In genomic region chr12:54806131-54806530, GRCm38 (mm10) we compare ENCODE assay signal across 22 mouse cellular contexts. TPM values are rescaled to one million over a fixed set of nuclear protein-coding genes. Genes with fewer than 3 reads are reported as not detected.
A peak's percentile ranks its signal among the peaks of the same experiment; 100 is the strongest.
DNase-seq lines count a peak whose midpoint lies in the region; ATAC-seq and TF ChIP-seq lines count a peak whose summit lies in the region.
"Had no signal": no experiment of that assay in that cellular context is flagged by ENCODE, and none has a peak within 500 bp of the region (broad histone marks: within the 10 kb centered on the region; RNA-seq: fewer than 3 reads in every experiment).

No protein-coding gene starts in this region.

- no peak overlapping the region for H3K4me2 ChIP-seq in lung, postnatal 0 days (replicated peaks; ENCODE audit: low read depth, low read length)
- H3K4me2 ChIP-seq: embryonic facial prominence, embryonic 15.5 days; hindbrain, embryonic 14.5 days; liver, embryonic 13.5 days had no signal

- peak; percentile 67 for DNase-seq in kidney, adult 9 months
- no peak for DNase-seq in kidney, adult 11 months
- peak; percentile 36 for DNase-seq in lung, postnatal 0 days (ENCODE audit: low spot score)
- no peak for DNase-seq in lung, adult 18-20 months
- DNase-seq in heart, postnatal 14 days, result no peak
- no peak for DNase-seq in adrenal gland, adult 18-20 months (ENCODE audit: low spot score in 2 of 2)
- DNase-seq: B cell, adult 2 months; cerebellum, postnatal 10 days; embryo, embryonic 11 days; gastrocnemius, postnatal 10 days; heart, adult 2 months; left cerebral cortex, postnatal 4 days; liver, embryonic 13.5 days; lung, postnatal 4 days; midbrain, embryonic 14.5 days; spleen, adult 18-20 months; thymus, postnatal 25 days had no signal

- no peak for TF ChIP-seq EP300 in lung, postnatal 0 days (IDR thresholded peaks at IDR 0.05)

- H3K79me2 ChIP-seq in macrophage (ENCODE audit: inconsistent target), result no peaks in the 10 kb centered on the region

- H3K36me3 ChIP-seq in lung, postnatal 0 days (ENCODE audit: insufficient read depth, low read length), result no peaks in the 10 kb centered on the region
- H3K36me3 ChIP-seq in macrophage (ENCODE audit: inconsistent target), result no peaks in the 10 kb centered on the region
- H3K36me3 ChIP-seq: embryonic facial prominence, embryonic 15.5 days; forebrain, embryonic 10.5 days; liver, embryonic 13.5 days had no signal

- 26% methylated on average over 6 of the region's 6 CpGs for WGBS in lung, postnatal 0 days
- 45% methylated on average over 5 of the region's 6 CpGs for WGBS in macrophage (ENCODE audit: missing documents)

- H3K9ac ChIP-seq in lung, postnatal 0 days (replicated peaks; ENCODE audit: low read depth), result no peak overlapping the region
- H3K9ac ChIP-seq: embryonic facial prominence, embryonic 15.5 days; hindbrain, embryonic 14.5 days; liver, embryonic 13.5 days had no signal

- no peak for TF ChIP-seq CTCF in lung, postnatal 0 days (IDR thresholded peaks at IDR 0.05)

- H3K27ac ChIP-seq in lung, postnatal 0 days (ENCODE audit: low read length), result no peak overlapping the region
- H3K27ac ChIP-seq in macrophage, result peak overlapping the region; percentile 37
- H3K27ac ChIP-seq: embryonic facial prominence, embryonic 15.5 days; heart, adult 2 months; hindbrain, embryonic 14.5 days; liver, embryonic 13.5 days had no signal

- H3K9me3 ChIP-seq in lung, postnatal 0 days (ENCODE audit: low read length), result no peaks in the 10 kb centered on the region
- H3K9me3 ChIP-seq: embryonic facial prominence, embryonic 15.5 days; forebrain, embryonic 10.5 days; liver, embryonic 13.5 days had no signal

- peaks cover 4% of the 10 kb centered on the region; the same call in 1 of the 2 replicates for H3K4me1 ChIP-seq in lung, postnatal 0 days (ENCODE audit: insufficient read depth, low read depth, low read length)
- H3K4me1 ChIP-seq: embryonic facial prominence, embryonic 15.5 days; liver, embryonic 13.5 days had no signal

- no peaks in the 10 kb centered on the region for H3K27me3 ChIP-seq in lung, postnatal 0 days (replicated peaks; ENCODE audit: insufficient read depth, low read length)
- H3K27me3 ChIP-seq: embryonic facial prominence, embryonic 15.5 days; liver, embryonic 13.5 days had no signal

- intact Hi-C loops in heart, postnatal 14 days (cut with DNase I), result no loop called here

- ATAC-seq in lung, postnatal 0 days, result peak; percentile 53
- ATAC-seq: intestine, postnatal 0 days had no signal

- no peak overlapping the region for H3K4me3 ChIP-seq in lung, postnatal 0 days (ENCODE audit: low read depth, low read length)
- no peak overlapping the region for H3K4me3 ChIP-seq in macrophage (ENCODE audit: inconsistent target)
- H3K4me3 ChIP-seq: embryonic facial prominence, embryonic 15.5 days; forebrain, embryonic 10.5 days; heart, adult 2 months; liver, embryonic 13.5 days had no signal

RNA-seq across cellular contexts. Expression of gene Snx6, which starts 10.6 kb away (rescaled TPM):
- polyA plus RNA-seq in lung, postnatal 0 days (2015; fragmentation: Nextera tagmentation; extraction: Ambion mirVana), result 115 and 139 TPM in 2 replicates
- 100 to 1,000 TPM in 18 of 26 experiments, 10 to 100 TPM in 8; 61.3 to 218 (median 151) TPM for total RNA-seq in macrophage (2018; cell fraction: chromatin; rRNA removed)
- total RNA-seq in macrophage (2018; cell fraction: cytosol; rRNA removed), result 100 to 1,000 TPM in 19 of 26 experiments, 10 to 100 TPM in 7; 88.1 to 130 (median 109) TPM
- 100 to 1,000 TPM in 5 of 26 experiments, 10 to 100 TPM in 21; 43.5 to 190 (median 74.0) TPM for total RNA-seq in macrophage (2018; cell fraction: nucleus; rRNA removed)
- polyA plus RNA-seq in macrophage (2018), result 111 to 154 TPM (median 121 TPM) in 3 replicates
- total RNA-seq in heart, postnatal 14 days (2021), result 10 to 100 TPM; 38.0 to 39.8 TPM
- 10 to 100 TPM; 57.6 to 61.0 TPM for total RNA-seq in adrenal gland, adult 18-20 months (2021)

RNA-seq across cellular contexts. Expression of gene Cfl2, which starts 56.5 kb away (rescaled TPM):
- 122 and 129 TPM in 2 replicates for polyA plus RNA-seq in lung, postnatal 0 days (2015; fragmentation: Nextera tagmentation; extraction: Ambion mirVana)
- total RNA-seq in macrophage (2018; cell fraction: chromatin; rRNA removed), result 10 to 100 TPM in 25 of 26 experiments, 1 to 10 TPM in 1; 9.6 to 67.4 (median 33.6) TPM
- 10 to 100 TPM; 16.2 to 23.6 (median 19.2) TPM for total RNA-seq in macrophage (2018; cell fraction: cytosol; rRNA removed)
- 10 to 100 TPM in 25 of 26 experiments, 1 to 10 TPM in 1; 8.0 to 84.5 (median 39.9) TPM for total RNA-seq in macrophage (2018; cell fraction: nucleus; rRNA removed)
- 21.0 to 27.8 TPM (median 21.9 TPM) in 3 replicates for polyA plus RNA-seq in macrophage (2018)
- 100 to 1,000 TPM; 329 to 343 TPM for total RNA-seq in heart, postnatal 14 days (2021)
- 100 to 1,000 TPM; 121 to 137 TPM for total RNA-seq in adrenal gland, adult 18-20 months (2021)

Comparison
In these comparisons a context has a peak if more than half of its experiments do, and no peak if none do; other contexts are left out.
1. DNase-seq: peak in kidney, adult 9 months (single experiment) and lung, postnatal 0 days (single experiment); none in kidney, adult 11 months (single experiment), lung, adult 18-20 months (0 of 2), heart, postnatal 14 days (0 of 2) and adrenal gland, adult 18-20 months (0 of 2).